Mouse (Mus musculus): ENCODE measurements at regions not wholly inside any gene's neighbourhood (a gene's known extent, or its start where the extent isn't known, plus 50 kb on each side); places are given as distances from the start of the nearest gene placed in this dataset.

DNA sequence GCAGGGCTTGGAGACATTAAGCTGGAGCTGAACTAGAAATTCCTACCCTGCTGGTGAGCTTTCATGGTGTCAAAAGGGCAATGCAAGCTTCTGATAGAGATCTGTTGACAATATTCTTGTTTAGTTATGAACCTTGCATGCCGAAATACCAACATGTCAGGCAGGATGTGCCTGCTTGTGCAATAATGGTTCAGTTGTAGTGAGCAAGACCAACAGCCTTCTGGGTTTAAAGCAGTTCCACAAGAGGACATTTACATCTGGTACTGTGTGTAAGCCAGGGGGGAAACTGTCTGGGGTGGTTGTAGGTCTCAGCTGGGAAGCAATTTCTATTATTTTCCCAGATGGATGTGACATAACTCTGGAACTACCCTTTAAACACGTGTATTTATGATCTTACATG is 987.6 kb upstream of the Gm38303 start:
- in situ Hi-C loops (cut with MseI, MboI), result no loop called here

DNA sequence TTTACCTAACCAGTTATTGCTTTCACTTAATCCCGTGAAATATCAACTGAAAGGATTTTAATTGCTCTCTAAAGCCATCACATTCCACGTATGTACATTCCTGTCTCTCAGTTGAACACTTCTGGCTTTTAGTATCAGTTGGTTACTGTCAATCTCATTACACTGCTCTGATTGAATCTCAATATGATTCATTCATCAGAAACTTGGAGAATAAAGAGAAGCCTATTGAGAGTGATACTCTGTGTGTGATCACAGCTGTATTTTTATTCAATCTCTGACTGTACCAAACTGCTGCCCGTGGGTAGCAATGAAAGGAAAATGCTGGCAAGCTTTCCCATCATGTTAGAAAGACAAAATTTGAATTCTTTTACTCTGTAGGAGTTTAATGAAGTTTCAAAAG is 957.5 kb upstream of the Gm38303 start:
- in situ Hi-C loops (cut with MseI, MboI), result no loop called here

DNA sequence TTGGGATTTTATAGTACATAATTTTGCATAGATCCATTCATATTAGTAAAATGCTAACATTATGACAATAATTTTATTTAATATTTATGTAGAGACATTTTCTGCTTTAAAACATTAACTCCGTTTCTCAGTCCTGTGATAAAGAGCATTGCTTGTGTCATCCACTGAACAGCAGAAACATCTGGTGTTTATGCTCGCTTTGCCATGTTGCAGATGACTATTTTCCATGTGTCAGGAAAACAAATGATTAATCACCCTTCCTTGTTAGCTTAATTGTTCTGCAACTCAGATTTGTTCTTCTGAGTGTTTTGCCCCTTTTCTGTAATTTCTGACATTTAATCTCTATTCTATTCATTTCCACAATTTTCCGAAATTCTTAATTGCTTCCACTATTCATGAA is 925.6 kb upstream of the Gm38303 start:
- in situ Hi-C loops (cut with MseI, MboI), result no loop called here

DNA sequence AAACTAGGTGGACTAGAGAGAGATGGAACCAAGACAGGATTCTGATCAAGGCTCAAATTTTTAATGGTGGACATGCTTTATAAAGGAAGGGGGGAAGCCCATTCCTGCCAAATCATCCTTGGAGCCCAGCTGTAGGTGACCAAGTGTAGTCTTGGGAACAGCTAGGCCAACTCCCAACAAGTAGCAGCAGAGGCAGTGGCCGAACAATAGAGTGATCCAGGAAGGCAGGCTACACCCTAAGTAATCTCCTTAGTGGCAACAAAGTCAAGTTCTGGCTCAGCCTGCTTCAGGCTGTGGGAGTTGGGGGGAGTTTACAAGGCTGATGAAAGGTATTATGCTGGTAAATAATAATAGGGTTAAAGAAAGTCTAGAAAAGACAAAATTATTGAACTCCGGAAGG is 878.5 kb upstream of the Gm38303 start:
- in situ Hi-C loops (cut with MseI, MboI), result loop anchor here in 1 of 2 experiments (25.0 kb wide), 1 partner anchor 802 kb away; no protein-coding TSS in a partner anchor

DNA sequence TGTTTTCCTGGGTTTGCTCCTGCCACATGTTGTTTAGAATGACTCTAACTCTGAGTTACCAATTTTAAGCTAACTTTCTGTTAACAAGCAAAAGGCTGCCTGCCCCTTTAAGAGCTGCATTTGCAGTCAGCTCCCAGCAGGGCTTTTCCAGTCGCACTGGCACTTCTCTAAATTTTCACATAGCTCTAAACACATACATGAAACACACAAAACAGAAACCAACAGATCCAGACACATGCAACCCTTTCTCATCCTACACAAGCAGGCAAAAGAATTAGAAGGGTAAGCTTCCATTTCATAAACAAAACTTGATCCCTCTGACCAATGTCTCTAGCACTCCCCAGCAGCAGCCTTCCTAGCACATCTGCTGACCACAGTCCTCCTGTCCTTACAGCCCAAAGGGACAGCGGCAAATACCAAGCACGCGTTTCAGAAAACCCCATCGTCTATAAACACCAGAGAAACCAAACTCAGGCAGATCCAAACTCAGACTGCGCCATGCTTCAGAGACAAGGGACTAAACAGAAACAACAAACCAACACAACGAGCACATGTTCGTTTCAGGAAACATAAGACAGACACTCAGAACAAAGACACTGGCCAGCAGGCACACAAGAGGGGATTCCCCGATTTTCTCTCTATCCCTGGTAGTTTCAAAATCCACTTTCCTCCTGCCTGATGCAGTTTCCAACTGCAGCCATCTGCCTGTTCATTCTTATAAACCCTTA is 877.6 kb upstream of the Gm38303 start:
- in situ Hi-C loops (cut with MseI, MboI), result loop anchor here in 1 of 2 experiments (25.0 kb wide), 1 partner anchor 801 kb away; no protein-coding TSS in a partner anchor

DNA sequence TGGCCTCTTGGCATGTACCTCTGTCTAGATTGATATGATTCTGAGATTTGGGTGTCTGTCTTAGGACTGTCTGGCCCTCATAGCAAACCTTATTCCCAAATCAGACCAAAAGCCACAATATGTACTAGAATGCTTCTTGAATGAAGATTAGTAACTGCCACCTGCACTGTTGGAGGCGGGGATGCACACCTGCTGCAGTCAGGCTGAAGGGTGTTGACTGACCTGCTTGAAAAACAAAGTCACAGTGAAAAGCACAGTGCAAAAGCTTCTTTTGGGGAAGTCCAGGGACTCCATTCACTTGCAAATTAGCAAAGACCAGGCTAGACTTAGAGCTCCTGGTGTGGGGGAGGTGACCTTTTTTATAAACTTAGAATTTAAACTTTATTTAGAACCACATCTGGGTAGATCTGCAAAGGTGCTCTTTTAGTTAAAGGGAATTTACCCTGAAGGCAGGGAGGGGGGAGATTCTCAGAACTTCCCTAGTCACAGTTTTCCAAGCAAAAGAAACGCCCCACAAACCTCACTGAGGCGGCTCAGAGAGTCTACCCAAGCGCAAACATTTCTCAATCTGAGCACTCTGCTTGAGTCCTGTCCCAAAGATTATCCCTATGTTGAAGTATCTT is 876.9 kb upstream of the Gm38303 start:
- in situ Hi-C loops (cut with MseI, MboI), result loop anchor here in 1 of 2 experiments (25.0 kb wide), 1 partner anchor 800 kb away; no protein-coding TSS in a partner anchor

DNA sequence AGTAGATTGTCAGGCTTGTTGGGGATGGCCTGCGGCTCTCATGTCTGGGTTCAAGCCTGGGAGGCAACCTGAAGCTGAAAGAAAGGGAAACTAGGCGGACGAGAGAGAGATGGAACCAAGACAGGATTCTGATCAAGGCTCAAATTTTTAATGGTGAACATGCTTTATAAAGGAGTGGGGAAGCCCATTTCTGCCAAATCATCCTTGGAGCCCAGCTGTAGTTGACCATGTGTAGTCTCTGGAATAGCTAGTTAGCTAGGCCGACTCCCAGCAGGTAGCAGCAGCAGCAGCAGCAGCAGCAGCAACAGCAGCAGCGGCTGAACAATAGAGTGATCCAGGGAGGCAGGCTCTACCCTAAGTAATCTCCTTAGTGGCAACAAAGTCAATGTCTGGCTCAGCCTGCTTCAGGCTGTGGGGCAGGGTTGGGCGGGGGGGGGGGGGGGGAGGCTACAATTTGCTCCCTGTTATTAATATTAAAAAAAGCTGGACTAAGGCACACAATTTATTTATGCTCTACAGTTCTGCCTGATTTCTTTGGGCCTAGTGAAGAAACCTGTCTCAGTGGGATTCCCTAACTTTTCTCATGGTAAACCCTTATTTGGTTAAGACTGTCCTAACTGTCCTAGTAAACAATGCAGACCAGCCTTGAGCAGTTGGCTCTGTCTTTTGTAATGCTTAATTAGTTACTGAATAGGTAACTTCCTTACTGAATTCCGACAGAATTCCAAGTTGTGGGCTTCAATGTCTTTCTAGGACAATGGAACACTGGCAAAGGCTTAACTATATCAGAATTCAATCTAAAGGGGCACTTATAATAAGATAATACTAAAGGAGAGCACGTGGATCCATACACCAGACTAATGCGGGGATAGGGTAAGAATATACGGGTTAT is 875.7 kb upstream of the Gm38303 start:
- in situ Hi-C loops (cut with MseI, MboI), result loop anchor here in 1 of 2 experiments (25.0 kb wide), 1 partner anchor 799 kb away; no protein-coding TSS in a partner anchor

DNA sequence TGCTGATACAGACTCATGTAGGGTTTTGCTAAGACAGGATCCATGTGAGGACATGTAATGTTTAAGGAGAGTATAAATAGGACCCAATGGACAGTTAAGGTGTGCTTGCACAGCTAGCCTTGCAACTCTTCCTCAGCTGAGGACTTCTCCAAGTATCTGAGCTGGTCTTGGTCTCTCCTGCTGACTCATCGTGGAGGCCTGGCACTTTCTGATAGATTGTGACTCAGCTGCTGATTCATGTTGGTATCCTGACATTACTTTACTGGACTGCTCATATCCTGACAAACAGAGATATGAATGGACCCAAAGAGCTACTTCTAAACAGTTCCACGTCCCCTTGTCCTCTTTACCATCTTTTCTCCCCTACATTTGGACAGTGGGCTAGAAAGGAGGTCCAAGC is 838.5 kb upstream of the Gm38303 start:
- in situ Hi-C loops (cut with MseI, MboI), result no loop called here

DNA sequence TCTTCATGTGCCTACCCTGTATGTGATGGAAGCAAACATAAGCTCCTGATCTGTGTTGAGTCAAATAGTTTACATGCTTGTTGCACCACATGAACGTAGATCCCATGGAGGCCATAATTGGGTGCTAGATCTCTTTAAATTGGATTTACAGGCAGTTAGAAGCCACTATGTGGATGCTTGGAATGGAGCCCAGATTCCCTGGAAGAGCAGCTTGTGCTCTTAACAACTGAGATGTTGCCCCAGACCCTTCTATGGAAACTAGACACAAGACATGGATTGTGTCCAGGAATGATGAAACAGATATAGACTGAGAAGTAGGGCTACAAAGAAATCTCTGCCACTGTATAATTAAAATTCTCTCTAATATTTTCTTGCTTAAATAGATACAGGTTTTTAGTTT is 819.9 kb upstream of the Gm38303 start:
- in situ Hi-C loops (cut with MseI, MboI), result no loop called here

Data from mouse trophoblast stem cell (cell line).